Mouse (Mus musculus) MEL (cell line): ENCODE results near the gene Aldh1a3. TPM values are rescaled to one million over a fixed set of nuclear protein-coding genes. Genes with fewer than 3 reads are reported as not detected.

Experiments used
- DNase-seq: peaks from one replicate; pipeline ENCODE4 v3.0.0; 2011; ENCODE audit warnings: low read depth, low spot score
- H3K27ac ChIP-seq: 2 replicates; pipeline ENCODE4 v1.5.1; 2012; ENCODE audit warnings: low read depth, mild to moderate bottlenecking, control low read depth, low read length, moderate library complexity; ENCODE audit not compliant: control insufficient read depth
- H3K27me3 ChIP-seq, 2 experiments: fragments of 150-350 bp in 1 of 2; sonication (generic) in 1 of 2; 2 replicates each; pipeline ENCODE4 v1.6.1; 2012; ENCODE audit warnings: low read length in 2 of 2, mild to moderate bottlenecking in 2 of 2, improper control_type of control experiment in 1 of 2, moderate library complexity in 1 of 2; ENCODE audit not compliant: insufficient read depth in 2 of 2, control insufficient read depth in 1 of 2
- H3K36me3 ChIP-seq, 2 experiments: 2 replicates each; pipeline ENCODE4 v1.6.1; 2012 to 2014; ENCODE audit warnings: low read length in 2 of 2, improper control_type of control experiment in 1 of 2, inconsistent platforms in 1 of 2, mild to moderate bottlenecking in 1 of 2; ENCODE audit not compliant: insufficient read depth in 2 of 2, control insufficient read depth in 1 of 2
- H3K4me1 ChIP-seq, 2 experiments: fragments of 150-350 bp in 1 of 2; sonication (generic) in 1 of 2; 2 replicates each; pipeline ENCODE4 v1.6.1; 2012; ENCODE audit warnings: low read length in 2 of 2, improper control_type of control experiment in 1 of 2, mild to moderate bottlenecking in 1 of 2; ENCODE audit not compliant: insufficient read depth in 2 of 2, control insufficient read depth in 1 of 2
- H3K4me3 ChIP-seq, 2 experiments: fragments of 150-350 bp in 1 of 2; sonication (generic) in 1 of 2; 2 replicates each; pipeline ENCODE4 v1.5.1; 2012; ENCODE audit warnings: low read depth in 2 of 2, low read length in 2 of 2, mild to moderate bottlenecking in 2 of 2, moderate library complexity in 2 of 2, control low read depth in 1 of 2, improper control_type of control experiment in 1 of 2; ENCODE audit not compliant: control insufficient read depth in 1 of 2, insufficient read depth in 1 of 2
- H3K79me2 ChIP-seq: 2 replicates; pipeline ENCODE4 v1.6.1; 2012; ENCODE audit warnings: mild to moderate bottlenecking, low read length, moderate library complexity; ENCODE audit not compliant: control insufficient read depth, poor library complexity, insufficient read depth
- H3K9ac ChIP-seq: 2 replicates; pipeline ENCODE4 v1.6.1; 2012; ENCODE audit warnings: low read depth, mild to moderate bottlenecking, control low read depth, low read length, moderate library complexity; ENCODE audit not compliant: control insufficient read depth, poor library complexity, severe bottlenecking
- H3K9me3 ChIP-seq: fragments of 150-350 bp; sonication (generic); replicated peaks from 2 replicates; pipeline ENCODE4 v1.6.1; 2012; ENCODE audit warnings: mild to moderate bottlenecking, low read length, improper control_type of control experiment, moderate library complexity; ENCODE audit not compliant: insufficient read depth
- BHLHE40 ChIP-seq: IDR thresholded peaks from 2 replicates; pipeline ENCODE4 v1.6.1; 2012; ENCODE audit warnings: low read depth, mild to moderate bottlenecking, inconsistent platforms, low read length, improper control_type of control experiment, borderline replicate concordance
- EP300 ChIP-seq, 2 experiments: IDR thresholded peaks; 2 replicates each; pipeline ENCODE4 v1.6.1; 2011; ENCODE audit warnings: improper control_type of control experiment in 2 of 2, low read length in 2 of 2, low read depth in 1 of 2, mild to moderate bottlenecking in 1 of 2
- ETS1 ChIP-seq: IDR thresholded peaks from 2 replicates; pipeline ENCODE4 v1.6.1; 2012; ENCODE audit warnings: low read depth, mild to moderate bottlenecking, inconsistent platforms, low read length, improper control_type of control experiment, moderate library complexity
- GABPA ChIP-seq: IDR thresholded peaks from 2 replicates; pipeline ENCODE4 v1.6.1; 2012; ENCODE audit warnings: low read depth, mild to moderate bottlenecking, inconsistent platforms, low read length, improper control_type of control experiment, moderate library complexity
- HCFC1 ChIP-seq: IDR thresholded peaks from 2 replicates; pipeline ENCODE4 v1.6.1; 2012; ENCODE audit warnings: low read depth, mild to moderate bottlenecking, inconsistent platforms, low read length, improper control_type of control experiment, moderate library complexity
- KAT2A ChIP-seq: conservative IDR thresholded peaks from 2 replicates; pipeline ENCODE4 v1.6.1; 2012; ENCODE audit warnings: low read depth, low read length, improper control_type of control experiment, inconsistent platforms
- MAFK ChIP-seq: IDR thresholded peaks from 2 replicates; pipeline ENCODE4 v1.6.1; 2011; ENCODE audit warnings: low read depth, mild to moderate bottlenecking, low read length, improper control_type of control experiment, borderline replicate concordance
- MAX ChIP-seq: IDR thresholded peaks from 2 replicates; pipeline ENCODE4 v1.6.1; 2011; ENCODE audit warnings: low read length, improper control_type of control experiment
- MAZ ChIP-seq: IDR thresholded peaks from 2 replicates; pipeline ENCODE4 v1.6.1; 2012; ENCODE audit warnings: low read depth, mild to moderate bottlenecking, inconsistent platforms, low read length, improper control_type of control experiment
- NELFE ChIP-seq: IDR thresholded peaks from 2 replicates; pipeline ENCODE4 v1.6.1; 2011; ENCODE audit warnings: low read depth, low read length, improper control_type of control experiment
- NRF1 ChIP-seq: IDR thresholded peaks from 2 replicates; pipeline ENCODE4 v1.6.1; 2014; ENCODE audit warnings: low read depth, mild to moderate bottlenecking, inconsistent platforms, low read length, improper control_type of control experiment, moderate library complexity; ENCODE audit not compliant: poor library complexity, insufficient read depth, severe bottlenecking
- POLR2A ChIP-seq, 2 experiments: IDR thresholded peaks; 2 replicates each; pipeline ENCODE4 v1.6.1; 2011 to 2012; ENCODE audit warnings: low read length in 2 of 2, mild to moderate bottlenecking in 2 of 2, control low read depth in 1 of 2, improper control_type of control experiment in 1 of 2, low read depth in 1 of 2, moderate library complexity in 1 of 2; ENCODE audit not compliant: control insufficient read depth in 1 of 2, insufficient read depth in 1 of 2, poor library complexity in 1 of 2
- SMC3 ChIP-seq: IDR thresholded peaks from 2 replicates; pipeline ENCODE4 v1.6.1; 2011; ENCODE audit warnings: low read depth, low read length, improper control_type of control experiment
- TAL1 ChIP-seq: IDR thresholded peaks from 2 replicates; pipeline ENCODE4 v1.6.1; 2012; ENCODE audit warnings: mild to moderate bottlenecking, inconsistent platforms, low read length, moderate library complexity, mixed read lengths
- TCF12 ChIP-seq: IDR thresholded peaks from 2 replicates; pipeline ENCODE4 v1.6.1; 2014; ENCODE audit warnings: low read depth, mild to moderate bottlenecking, inconsistent platforms, low read length, improper control_type of control experiment, moderate library complexity
- UBTF ChIP-seq: IDR thresholded peaks from 2 replicates; pipeline ENCODE4 v1.6.1; 2012; ENCODE audit warnings: low read depth, mild to moderate bottlenecking, inconsistent platforms, low read length, improper control_type of control experiment, moderate library complexity, borderline replicate concordance; ENCODE audit not compliant: insufficient read depth
- USF2 ChIP-seq, 2 experiments: IDR thresholded peaks; 2 replicates each; pipeline ENCODE4 v1.6.1; 2011 to 2012; ENCODE audit warnings: improper control_type of control experiment in 2 of 2, low read length in 2 of 2, borderline replicate concordance in 1 of 2, inconsistent platforms in 1 of 2, low read depth in 1 of 2, mild to moderate bottlenecking in 1 of 2; ENCODE audit not compliant: insufficient read depth in 1 of 2
- ZC3H11A ChIP-seq: IDR thresholded peaks from 2 replicates; pipeline ENCODE4 v1.6.1; 2012; ENCODE audit warnings: low read depth, mild to moderate bottlenecking, inconsistent platforms, low read length, improper control_type of control experiment
- ZKSCAN1 ChIP-seq: IDR thresholded peaks from 2 replicates; pipeline ENCODE4 v1.6.1; 2012; ENCODE audit warnings: low read depth, mild to moderate bottlenecking, inconsistent platforms, low read length, improper control_type of control experiment, moderate library complexity
- ZMIZ1 ChIP-seq: IDR thresholded peaks from 2 replicates; pipeline ENCODE4 v1.6.1; 2012; ENCODE audit warnings: low read depth, mild to moderate bottlenecking, inconsistent platforms, low read length, improper control_type of control experiment, moderate library complexity
- ZNF384 ChIP-seq: IDR thresholded peaks from 2 replicates; pipeline ENCODE4 v1.6.1; 2012; ENCODE audit warnings: low read depth, mild to moderate bottlenecking, inconsistent platforms, low read length, improper control_type of control experiment
- polyA plus RNA-seq, 2 experiments: library from polyadenylated mRNA; stranded (reverse) in 1 of 2; unstranded in 1 of 2; fragments of >175 nt in 1 of 2; fragments of >200 nt in 1 of 2; gene quantifications; 2 replicates each; pipeline versions ENCODE4 v1.2.1 to v1.2.4; 2012; ENCODE audit warnings: low replicate concordance in 2 of 2, low read depth in 1 of 2; ENCODE audit not compliant: insufficient read length in 2 of 2, insufficient read depth in 1 of 2, missing spikeins in 1 of 2
- total RNA-seq: library from RNA; depleted of rRNA; stranded (reverse); fragments of 300-350 nt; gene quantifications from 2 replicates; pipeline ENCODE4 v1.2.3, GENCODE M21; 2012

Gene Aldh1a3
- total and polyA plus RNA-seq, 3 experiments: 13.4 to 43.4 TPM; not detected in 1

DNA sequence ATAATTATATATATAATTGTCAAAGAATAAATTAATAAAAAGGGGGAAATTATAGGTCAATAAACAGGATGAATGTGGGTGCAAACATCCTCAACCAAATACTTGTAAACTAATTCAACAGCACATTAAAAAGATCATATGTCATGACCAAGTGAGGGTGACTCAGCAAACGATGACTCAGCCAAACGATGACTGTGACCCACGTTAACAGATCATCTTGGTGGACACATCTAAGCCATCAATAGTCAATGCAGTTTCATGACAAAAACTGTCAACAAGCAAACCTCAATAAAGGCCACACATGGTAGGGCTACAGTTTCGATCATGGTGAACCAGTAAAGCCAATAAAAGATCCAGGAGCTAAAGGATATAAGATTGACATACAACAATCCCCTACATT is 68.3 kb downstream of the Aldh1a3 start:
- Histone ChIP-seq H3K4me1 (no peaks in the 10 kb centered on the region), H3K79me2 (no peaks in the 10 kb centered on the region), H3K36me3 (0 out of 4 replicates have a peak, but pooled peaks cover 0 to 2% of the 10 kb centered on the region in 2 experiments), H3K27ac (no peak overlapping the region), H3K9me3 (no peaks in the 10 kb centered on the region), H3K4me3 (no peak overlapping the region), H3K27me3 (no peaks in the 10 kb centered on the region), H3K9ac (no peak overlapping the region)
- TF ChIP-seq POLR2A (IDR thresholded peaks at IDR 0.05; ENCODE audit: control insufficient read depth in 1 of 2, insufficient read depth in 1 of 2, low read depth in 1 of 2, low read length in 2 of 2, poor library complexity in 1 of 2) (no peak), ZNF384 (no peak), SMC3 (no peak), ZMIZ1 (no peak), NELFE (no peak), MAFK (no peak), HCFC1 (no peak), ZKSCAN1 (no peak), ZC3H11A (no peak)
- peak; percentile 34 for DNase-seq

GRCm38 (mm10) chr7:66358461-66358860 is 68.9 kb downstream of the Aldh1a3 start:
- H3K79me2 ChIP-seq: no peaks in the 10 kb centered on the region
- no peak overlapping the region for H3K27ac ChIP-seq
- H3K4me3 ChIP-seq: no peak overlapping the region
- no peaks in the 10 kb centered on the region for H3K4me1 ChIP-seq
- no peaks in the 10 kb centered on the region for H3K27me3 ChIP-seq
- DNase-seq: no peak
- 0 out of 4 replicates have a peak, but pooled peaks cover 0 to 2% of the 10 kb centered on the region in 2 experiments for H3K36me3 ChIP-seq
- TF ChIP-seq TAL1 (no peak), GABPA (no peak)
- H3K9me3 ChIP-seq: no peaks in the 10 kb centered on the region
- no peak overlapping the region for H3K9ac ChIP-seq

GRCm38 (mm10) chr7:66355791-66356522 is 71.4 kb downstream of the Aldh1a3 start:
- TF ChIP-seq MAZ (no peak), ZNF384 (no peak), UBTF (no peak), NRF1 (no peak), BHLHE40 (no peak), KAT2A (no peak), EP300 (IDR thresholded peaks at IDR 0.05; ENCODE audit: low read depth in 1 of 2, low read length in 2 of 2) (no peak), ZC3H11A (no peak), MAFK (no peak), ETS1 (no peak), MAX (no peak), TCF12 (no peak), ZMIZ1 (no peak), USF2 (IDR thresholded peaks at IDR 0.05; ENCODE audit: borderline replicate concordance in 1 of 2, insufficient read depth in 1 of 2, low read depth in 1 of 2, low read length in 2 of 2) (no peak)
- DNase-seq: peak; percentile 46
- Histone ChIP-seq H3K4me3 (no peak overlapping the region), H3K9me3 (no peaks in the 10 kb centered on the region), H3K4me1 (no peaks in the 10 kb centered on the region), H3K9ac (no peak overlapping the region), H3K79me2 (no peaks in the 10 kb centered on the region), H3K27me3 (no peaks in the 10 kb centered on the region), H3K36me3 (0 out of 4 replicates have a peak, but pooled peaks cover 0 to 2% of the 10 kb centered on the region in 2 experiments), H3K27ac (no peak overlapping the region)
